Mouse (Mus musculus): ENCODE results near the gene Tbc1d2b. TPM values are rescaled to one million over a fixed set of nuclear protein-coding genes. Genes with fewer than 3 reads are reported as not detected.

Gene Tbc1d2b
- polyA plus RNA-seq, 1 experiment from 2014 or later: 9.6 TPM

DNA sequence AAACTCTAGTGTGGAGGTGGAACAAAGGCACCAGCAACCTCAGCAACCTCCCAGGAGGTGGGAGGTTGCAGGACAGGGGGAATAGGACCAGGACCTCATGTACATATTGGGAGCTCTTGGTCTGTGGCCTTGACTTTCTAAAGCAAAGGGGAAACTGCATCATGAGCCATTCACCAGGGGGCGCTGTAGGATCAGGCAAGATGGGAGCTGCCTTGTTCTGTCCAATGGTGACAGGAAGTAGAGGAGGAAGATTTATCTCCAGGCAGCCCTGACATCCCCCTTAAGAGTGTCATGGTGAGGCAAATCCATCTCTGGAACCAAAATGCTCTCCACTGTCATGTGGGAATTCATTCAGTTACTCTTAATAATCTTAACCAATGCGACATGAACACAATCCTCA lies 64.1 kb downstream of the Tbc1d2b start:
- WGBS: 45% methylated on average over 2 of the region's 2 CpGs
- Histone ChIP-seq H3K4me3 (no peak overlapping the region), H3K9me3 (no peaks in the 10 kb centered on the region), H3K36me3 (peaks cover 40% of the 10 kb centered on the region), H3K27ac (no peak overlapping the region), H3K4me1 (replicated peaks) (peaks cover 7% of the 10 kb centered on the region; the same call in 1 of the 2 replicates), H3K27me3 (ENCODE audit: insufficient read depth, poor library complexity, severe bottlenecking) (no peaks in the 10 kb centered on the region)
- DNase-seq (ENCODE audit: low spot score): peak; percentile 82

DNA sequence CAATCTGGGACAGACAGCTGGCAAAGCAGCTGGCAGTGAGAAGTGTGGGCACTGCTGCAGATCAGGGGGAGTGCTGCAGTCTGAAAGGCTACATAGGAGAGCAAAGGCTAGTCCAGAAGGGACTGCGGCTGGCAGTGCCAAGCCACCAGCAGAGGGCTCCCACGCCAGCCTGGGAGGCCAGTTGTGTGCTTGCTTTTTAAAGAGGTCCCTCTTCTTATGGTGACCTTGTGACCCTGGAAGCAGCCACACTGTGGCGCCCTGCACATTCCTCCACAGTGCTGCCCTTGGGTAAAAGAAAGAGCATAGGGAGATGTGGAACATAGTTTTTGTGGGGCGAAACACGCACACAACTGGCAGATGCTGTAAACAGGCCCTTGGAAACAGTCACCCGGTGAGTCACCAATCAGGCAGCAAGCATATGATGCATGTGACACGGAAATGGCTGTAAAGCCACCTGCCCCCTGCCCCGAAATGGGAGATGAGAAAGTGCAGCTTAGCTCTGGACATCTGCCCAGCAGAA lies 66.1 kb downstream of the Tbc1d2b start:
- H3K27me3 ChIP-seq (ENCODE audit: insufficient read depth, poor library complexity, severe bottlenecking): no peaks in the 10 kb centered on the region
- DNase-seq (ENCODE audit: low spot score): no peak
- no peak overlapping the region for H3K4me3 ChIP-seq
- H3K27ac ChIP-seq: no peak overlapping the region
- peaks cover 52% of the 10 kb centered on the region for H3K36me3 ChIP-seq
- WGBS: 64% methylated on average over 8 of the region's 8 CpGs
- H3K4me1 ChIP-seq (replicated peaks): no peaks in the 10 kb centered on the region
- H3K9me3 ChIP-seq: no peaks in the 10 kb centered on the region

DNA sequence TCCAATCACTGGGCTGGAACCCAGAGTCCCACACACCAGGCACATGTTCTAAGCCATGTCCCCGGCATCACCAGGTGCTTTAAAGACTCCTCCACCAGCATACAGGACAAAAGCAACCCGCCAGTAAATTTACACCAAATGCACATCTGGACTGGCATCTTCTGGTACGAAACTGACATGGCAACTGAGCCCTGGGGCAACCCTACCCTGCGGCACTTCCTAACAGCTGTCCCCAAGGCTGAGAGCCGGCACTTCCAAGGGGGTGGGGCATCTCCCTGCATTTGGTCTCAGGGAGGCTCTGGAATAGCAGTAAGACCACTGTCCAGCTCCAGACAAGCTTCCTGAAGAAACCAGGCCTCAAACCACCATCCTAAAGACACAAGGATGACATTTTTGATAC lies 67.4 kb downstream of the Tbc1d2b start:
- Histone ChIP-seq H3K27ac (no peak overlapping the region), H3K36me3 (peaks cover 59% of the 10 kb centered on the region), H3K4me1 (replicated peaks) (peaks cover 4% of the 10 kb centered on the region; the same call in 1 of the 2 replicates), H3K9me3 (no peaks in the 10 kb centered on the region), H3K4me3 (no peak overlapping the region), H3K27me3 (ENCODE audit: insufficient read depth, poor library complexity, severe bottlenecking) (no peaks in the 10 kb centered on the region)
- 90% methylated on average over 5 of the region's 5 CpGs for WGBS
- no peak for DNase-seq (ENCODE audit: low spot score)

DNA sequence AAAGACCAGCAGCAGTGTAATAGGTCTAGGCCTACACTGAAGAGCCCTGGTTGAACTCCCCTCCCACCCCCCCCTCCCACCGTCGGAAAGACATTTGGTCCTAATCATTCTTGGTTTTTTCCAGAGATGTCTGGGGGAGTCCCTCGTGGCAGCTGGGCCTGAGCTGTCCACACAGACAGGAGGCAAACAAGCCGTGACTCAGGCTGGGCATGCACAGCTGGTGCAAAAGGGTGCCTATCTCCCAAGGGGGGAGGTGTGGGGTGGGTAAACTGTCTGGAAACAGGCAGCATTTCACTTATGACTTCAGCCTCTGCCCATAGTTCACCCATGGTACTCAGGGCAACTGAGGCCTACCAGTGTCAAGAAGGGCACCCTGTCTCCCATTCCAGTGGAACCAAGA lies 69.1 kb downstream of the Tbc1d2b start:
- no peaks in the 10 kb centered on the region for H3K9me3 ChIP-seq
- WGBS: 71% methylated on average over 4 of the region's 4 CpGs
- DNase-seq (ENCODE audit: low spot score): no peak
- H3K4me1 ChIP-seq (replicated peaks): peaks cover 4% of the 10 kb centered on the region; the same call in 1 of the 2 replicates
- H3K4me3 ChIP-seq: no peak overlapping the region
- H3K36me3 ChIP-seq: peaks cover 71% of the 10 kb centered on the region
- H3K27me3 ChIP-seq (ENCODE audit: insufficient read depth, poor library complexity, severe bottlenecking): no peaks in the 10 kb centered on the region
- no peak overlapping the region for H3K27ac ChIP-seq

DNA sequence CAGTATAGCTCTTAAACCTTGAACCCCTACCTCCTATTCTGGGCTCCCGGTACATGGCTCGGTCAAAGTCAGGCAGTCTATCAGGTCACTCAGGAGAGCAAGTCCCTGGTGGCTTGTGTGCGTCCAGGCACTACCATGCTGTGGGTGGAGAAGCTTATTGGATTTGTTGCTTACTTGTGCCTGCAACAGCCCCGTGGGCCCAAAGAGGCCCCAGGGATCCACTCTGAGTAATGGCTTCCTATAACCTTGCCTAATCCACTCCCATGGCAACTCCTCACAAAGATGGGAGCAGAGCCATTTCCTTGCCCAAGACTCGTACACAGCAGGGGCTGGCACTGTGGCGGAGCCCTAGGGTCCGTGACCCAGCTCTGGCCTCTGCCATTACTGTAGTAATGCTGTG lies 69.5 kb downstream of the Tbc1d2b start:
- H3K27me3 ChIP-seq (ENCODE audit: insufficient read depth, poor library complexity, severe bottlenecking): no peaks in the 10 kb centered on the region
- 88% methylated on average over 7 of the region's 7 CpGs for WGBS
- no peak for DNase-seq (ENCODE audit: low spot score)
- peaks cover 4% of the 10 kb centered on the region; the same call in 1 of the 2 replicates for H3K4me1 ChIP-seq (replicated peaks)
- no peak overlapping the region for H3K27ac ChIP-seq
- no peak overlapping the region for H3K4me3 ChIP-seq
- H3K36me3 ChIP-seq: peaks cover 75% of the 10 kb centered on the region
- no peaks in the 10 kb centered on the region for H3K9me3 ChIP-seq

DNA sequence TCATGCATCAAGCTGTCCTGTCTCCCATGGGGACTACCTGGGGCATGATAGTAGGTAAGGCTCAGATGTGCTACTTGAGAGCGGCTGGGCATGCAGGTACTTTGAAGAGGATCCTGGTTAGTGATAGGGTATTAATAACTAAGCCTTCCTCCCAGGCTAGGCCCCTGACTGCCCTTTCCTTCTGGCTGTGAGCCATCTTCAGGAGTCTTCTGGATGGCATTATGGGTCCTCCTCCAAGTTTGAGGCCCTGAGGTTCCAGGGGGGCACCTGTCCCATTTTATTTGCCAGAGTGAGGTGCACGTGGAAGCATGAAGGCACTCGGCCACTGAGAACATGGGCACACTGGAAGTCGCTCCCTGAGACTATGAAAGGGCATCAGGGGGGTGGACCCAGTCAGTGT lies 70.1 kb downstream of the Tbc1d2b start:
- no peaks in the 10 kb centered on the region for H3K27me3 ChIP-seq (ENCODE audit: insufficient read depth, poor library complexity, severe bottlenecking)
- H3K9me3 ChIP-seq: no peaks in the 10 kb centered on the region
- peaks cover 81% of the 10 kb centered on the region for H3K36me3 ChIP-seq
- DNase-seq (ENCODE audit: low spot score): no peak
- no peak overlapping the region for H3K4me3 ChIP-seq
- peaks cover 4% of the 10 kb centered on the region; the same call in 1 of the 2 replicates for H3K4me1 ChIP-seq (replicated peaks)
- WGBS: 88% methylated on average over 4 of the region's 4 CpGs
- H3K27ac ChIP-seq: no peak overlapping the region

DNA sequence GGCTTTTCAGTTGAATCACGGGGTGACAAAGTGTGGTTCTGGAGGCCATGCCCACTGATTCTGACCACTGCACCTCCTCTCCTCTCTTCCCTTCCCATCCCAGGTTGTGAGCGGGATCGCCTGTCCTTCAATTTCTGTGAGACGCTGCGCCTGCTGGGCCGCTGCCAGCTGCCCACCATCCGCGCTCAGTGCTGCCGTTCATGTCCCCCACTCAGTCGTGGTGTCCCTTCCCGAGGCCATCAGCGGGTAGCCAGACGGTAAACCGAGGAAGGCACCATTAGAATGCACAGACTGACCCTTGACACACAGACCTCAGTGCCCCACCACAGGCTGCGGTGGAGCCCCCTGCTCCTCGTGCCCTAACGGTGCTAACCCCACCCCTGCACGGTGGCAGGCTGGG lies 71.0 kb downstream of the Tbc1d2b start:
- no peak overlapping the region for H3K27ac ChIP-seq
- DNase-seq (ENCODE audit: low spot score): no peak
- peaks cover 82% of the 10 kb centered on the region for H3K36me3 ChIP-seq
- 94% methylated on average over 18 of the region's 18 CpGs for WGBS
- H3K27me3 ChIP-seq (ENCODE audit: insufficient read depth, poor library complexity, severe bottlenecking): no peaks in the 10 kb centered on the region
- H3K4me3 ChIP-seq: no peak overlapping the region
- H3K4me1 ChIP-seq (replicated peaks): peaks cover 4% of the 10 kb centered on the region; the same call in 1 of the 2 replicates
- no peaks in the 10 kb centered on the region for H3K9me3 ChIP-seq

DNA sequence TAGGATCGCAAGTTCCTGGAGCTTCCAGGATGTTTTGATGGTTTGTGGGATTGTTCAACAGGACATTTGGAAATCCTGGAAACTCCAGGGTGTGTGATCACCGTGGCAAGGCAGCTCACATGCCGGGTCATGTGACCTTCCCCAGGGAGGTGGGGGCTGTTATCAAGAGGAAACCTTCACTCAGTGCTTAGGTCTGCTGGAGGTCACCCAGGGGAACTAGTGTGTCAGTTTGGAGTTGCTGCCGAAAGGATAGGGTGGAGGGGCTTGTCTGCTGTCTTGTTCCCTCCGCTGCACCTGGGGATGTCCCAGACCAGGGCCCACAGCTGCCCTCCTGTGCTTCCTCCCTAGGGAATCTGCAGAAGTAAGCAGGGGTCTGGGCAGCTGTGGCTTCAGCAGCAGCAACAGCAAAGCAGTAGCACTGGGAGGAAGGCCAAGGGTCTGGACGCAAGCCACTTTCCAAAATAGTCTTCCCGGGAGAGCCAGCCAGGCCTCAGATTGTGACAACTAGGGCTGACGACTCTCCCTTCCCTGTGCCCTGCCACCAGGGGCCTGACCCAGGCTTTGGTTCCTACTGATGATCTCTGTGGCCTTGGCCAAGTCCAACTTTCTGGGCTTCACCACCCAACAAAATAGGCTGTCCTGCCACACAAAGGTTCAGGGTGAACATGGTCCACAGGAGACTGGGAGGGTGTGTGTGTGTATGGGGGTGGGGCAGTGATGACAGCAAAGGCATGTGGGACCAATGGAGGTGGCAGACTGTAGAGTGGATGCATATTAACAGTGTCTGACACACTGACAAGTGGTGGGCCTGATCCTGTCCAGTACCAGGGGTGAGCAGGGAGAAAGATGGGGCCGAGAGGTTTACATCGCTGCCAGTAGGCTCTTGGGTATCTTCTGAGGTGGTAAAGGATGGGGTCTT lies 71.8 kb downstream of the Tbc1d2b start:
- Histone ChIP-seq H3K27me3 (ENCODE audit: insufficient read depth, poor library complexity, severe bottlenecking) (no peaks in the 10 kb centered on the region), H3K9me3 (no peaks in the 10 kb centered on the region), H3K36me3 (peaks cover 82% of the 10 kb centered on the region), H3K27ac (no peak overlapping the region), H3K4me1 (replicated peaks) (peaks cover 4% of the 10 kb centered on the region; the same call in 1 of the 2 replicates), H3K4me3 (no peak overlapping the region)
- no peak for DNase-seq (ENCODE audit: low spot score)
- 74% methylated on average over 10 of the region's 10 CpGs for WGBS

DNA sequence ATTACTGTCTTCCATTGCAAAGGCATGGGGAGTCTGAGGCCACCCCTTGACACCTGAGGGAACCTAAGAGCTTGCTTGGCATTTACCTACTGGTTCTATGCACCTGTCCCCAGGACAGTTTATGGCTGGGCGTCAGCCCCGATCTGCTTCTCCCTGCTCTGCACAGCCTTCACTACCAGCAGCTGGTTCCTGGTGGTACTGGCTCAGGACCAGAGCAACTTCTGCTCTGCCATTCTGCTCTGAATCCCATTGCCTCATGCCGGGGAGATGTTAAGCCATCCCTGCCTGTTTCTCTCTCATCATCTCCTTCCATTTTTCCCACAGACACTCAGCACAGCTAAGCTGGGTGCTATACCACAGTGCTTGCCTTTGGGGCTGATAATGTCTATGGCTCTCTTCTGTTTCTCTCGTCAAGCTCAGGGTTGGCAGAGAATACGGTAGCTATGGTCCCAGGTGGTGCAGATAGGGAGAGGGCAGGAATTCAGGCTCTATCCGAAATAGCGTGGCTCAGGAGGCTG lies 72.7 kb downstream of the Tbc1d2b start:
- no peaks in the 10 kb centered on the region for H3K27me3 ChIP-seq (ENCODE audit: insufficient read depth, poor library complexity, severe bottlenecking)
- H3K36me3 ChIP-seq: peaks cover 89% of the 10 kb centered on the region
- no peaks in the 10 kb centered on the region for H3K9me3 ChIP-seq
- peaks cover 4% of the 10 kb centered on the region; the same call in 1 of the 2 replicates for H3K4me1 ChIP-seq (replicated peaks)
- no peak overlapping the region for H3K4me3 ChIP-seq
- DNase-seq (ENCODE audit: low spot score): no peak
- WGBS: 85% methylated on average over 7 of the region's 7 CpGs
- H3K27ac ChIP-seq: no peak overlapping the region

DNA sequence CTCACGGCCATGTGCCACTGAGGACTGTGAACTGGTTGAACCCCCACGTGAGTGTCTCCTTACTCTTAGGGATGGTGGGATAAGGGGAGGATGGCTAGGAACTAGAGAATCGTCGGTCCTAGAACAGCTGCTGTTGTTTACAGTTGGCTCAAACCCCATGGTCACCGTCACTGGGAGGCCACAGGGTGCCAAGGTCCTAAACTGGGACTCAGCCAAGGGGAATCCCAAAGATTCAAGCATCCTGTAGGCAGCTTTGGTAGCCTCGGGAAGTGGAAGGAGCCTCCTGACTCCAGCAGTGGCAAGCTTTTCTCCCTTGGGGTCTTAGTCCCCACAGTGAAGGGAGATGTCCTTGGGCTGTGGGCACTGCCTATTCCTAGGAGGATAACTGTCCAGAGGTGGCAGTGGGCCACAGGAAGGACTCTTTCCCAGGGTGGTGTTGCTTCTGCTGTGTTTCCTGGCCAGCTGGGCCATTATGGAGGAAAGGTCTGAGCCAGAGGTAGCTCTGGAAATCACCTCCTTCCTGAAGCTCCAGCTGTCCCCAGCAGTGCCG lies 73.4 kb downstream of the Tbc1d2b start:
- H3K36me3 ChIP-seq: peaks cover 92% of the 10 kb centered on the region
- H3K27me3 ChIP-seq (ENCODE audit: insufficient read depth, poor library complexity, severe bottlenecking): no peaks in the 10 kb centered on the region
- peaks cover 4% of the 10 kb centered on the region; the same call in 1 of the 2 replicates for H3K4me1 ChIP-seq (replicated peaks)
- no peak overlapping the region for H3K4me3 ChIP-seq
- 86% methylated on average over 7 of the region's 7 CpGs for WGBS
- H3K27ac ChIP-seq: no peak overlapping the region
- H3K9me3 ChIP-seq: no peaks in the 10 kb centered on the region
- no peak for DNase-seq (ENCODE audit: low spot score)

DNA sequence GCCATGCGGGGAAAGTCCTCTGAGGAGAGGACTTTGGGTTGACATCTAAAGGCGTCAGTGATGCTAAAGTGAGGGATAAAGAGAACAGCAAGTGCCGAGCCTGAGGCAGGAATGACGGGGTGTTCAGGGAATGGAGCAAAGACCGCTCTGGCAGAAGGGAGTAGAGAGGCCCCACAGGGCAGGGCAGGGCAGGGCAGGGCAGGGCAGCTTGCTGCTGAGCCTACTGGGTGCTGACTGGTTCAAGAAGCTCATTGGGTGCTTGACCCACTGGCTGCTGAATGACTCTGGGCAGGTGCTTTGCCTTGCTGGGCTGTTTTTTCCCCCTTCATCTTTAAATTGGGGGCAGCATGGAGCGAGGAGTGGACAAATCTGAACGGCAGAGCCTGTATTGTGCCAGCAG lies 74.3 kb downstream of the Tbc1d2b start:
- Histone ChIP-seq H3K36me3 (peaks cover 93% of the 10 kb centered on the region), H3K4me1 (replicated peaks) (peaks cover 4% of the 10 kb centered on the region; the same call in 1 of the 2 replicates), H3K9me3 (no peaks in the 10 kb centered on the region), H3K4me3 (no peak overlapping the region), H3K27me3 (ENCODE audit: insufficient read depth, poor library complexity, severe bottlenecking) (no peaks in the 10 kb centered on the region), H3K27ac (no peak overlapping the region)
- WGBS: 85% methylated on average over 7 of the region's 7 CpGs
- no peak for DNase-seq (ENCODE audit: low spot score)

DNA sequence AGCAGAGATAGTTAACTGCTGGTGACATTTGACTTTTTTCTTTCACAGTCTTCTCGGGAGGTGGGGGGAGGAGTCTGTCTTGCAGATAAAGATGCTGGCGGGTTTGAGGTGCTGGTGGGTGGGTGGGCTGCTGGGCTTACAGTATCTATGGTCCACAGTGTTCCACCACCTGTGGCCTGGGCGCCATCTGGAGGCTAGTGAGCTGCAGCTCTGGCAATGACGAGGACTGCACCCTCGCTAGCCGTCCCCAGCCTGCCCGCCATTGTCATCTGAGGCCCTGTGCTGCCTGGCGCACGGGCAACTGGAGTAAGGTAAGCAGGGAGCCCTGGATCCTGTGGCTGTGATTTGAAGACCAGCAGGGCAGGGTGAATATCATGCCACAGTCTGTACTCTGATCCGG lies 75.6 kb downstream of the Tbc1d2b start:
- H3K27me3 ChIP-seq (ENCODE audit: insufficient read depth, poor library complexity, severe bottlenecking): no peaks in the 10 kb centered on the region
- H3K36me3 ChIP-seq: peaks cover 92% of the 10 kb centered on the region
- WGBS: 81% methylated on average over 10 of the region's 10 CpGs

DNA sequence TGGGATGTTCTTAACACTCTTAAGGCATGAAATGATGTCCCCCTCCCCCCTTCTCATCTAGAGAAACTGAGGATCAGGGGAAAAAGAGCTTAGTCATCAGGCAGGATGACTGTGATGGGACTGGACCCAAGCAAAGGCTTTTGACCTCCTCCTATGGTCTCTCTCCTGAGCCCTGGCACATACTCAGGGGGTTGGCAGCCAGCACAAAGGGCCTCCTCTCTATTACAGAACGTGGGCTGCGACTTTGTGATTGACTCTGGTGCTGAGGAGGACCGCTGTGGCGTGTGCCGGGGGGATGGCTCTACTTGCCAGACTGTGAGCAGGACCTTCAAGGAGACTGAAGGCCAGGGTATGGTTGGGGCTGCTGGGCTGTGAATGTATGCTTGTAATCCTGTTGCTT lies 81.2 kb downstream of the Tbc1d2b start:
- WGBS: 87% methylated on average over 5 of the region's 5 CpGs

More for the DNA sequence above, 75.6 kb downstream of the Tbc1d2b start:
- Histone ChIP-seq H3K4me3 (no peak overlapping the region), H3K27ac (no peak overlapping the region), H3K9me3 (no peaks in the 10 kb centered on the region), H3K4me1 (replicated peaks) (peaks cover 4% of the 10 kb centered on the region; the same call in 1 of the 2 replicates)
- DNase-seq (ENCODE audit: low spot score): no peak

More for the DNA sequence above, 81.2 kb downstream of the Tbc1d2b start:
- Histone ChIP-seq H3K27ac (no peak overlapping the region), H3K4me3 (no peak overlapping the region), H3K4me1 (replicated peaks) (no peaks in the 10 kb centered on the region), H3K36me3 (peaks cover 95% of the 10 kb centered on the region), H3K27me3 (ENCODE audit: insufficient read depth, poor library complexity, severe bottlenecking) (no peaks in the 10 kb centered on the region), H3K9me3 (no peaks in the 10 kb centered on the region)
- no peak for DNase-seq (ENCODE audit: low spot score)
